Mouse (Mus musculus): Measurements from ENCODE around the gene Sufu. TPM values are rescaled to one million over a fixed set of nuclear protein-coding genes. Genes with fewer than 3 reads are reported as not detected.
A peak's percentile ranks its signal among the peaks of the same experiment; 100 is the strongest.

Sufu gene
- total and polyA plus RNA-seq, 2 experiments from 2014 or later, result 17.2 to 21.4 TPM

GRCm38 (mm10) chr19:46530449-46530990 lies 133.8 kb downstream of the Sufu start:
- ATAC-seq, result no peak
- Histone ChIP-seq H3K9me3 (ENCODE audit: low read length) (no peaks in the 10 kb centered on the region), H3K27ac (peak overlapping the region; percentile 84), H3K4me2 (ENCODE audit: low read depth, low read length) (peak overlapping the region; percentile 10; the same call in 1 of the 2 replicates), H3K4me3 (ENCODE audit: low read length) (no peak overlapping the region), H3K9ac (replicated peaks; ENCODE audit: low read length) (peak overlapping the region; percentile 10; the same call in 1 of the 2 replicates), H3K4me1 (ENCODE audit: insufficient read depth, low read length) (peaks cover 47% of the 10 kb centered on the region), H3K27me3 (ENCODE audit: insufficient read depth, low read length) (no peaks in the 10 kb centered on the region), H3K36me3 (ENCODE audit: insufficient read depth, low read length) (no peaks in the 10 kb centered on the region)
- WGBS, result 17% methylated on average over 8 of the region's 8 CpGs
- DNase-seq (ENCODE audit: low spot score), result no peak
- no peak for TF ChIP-seq CTCF (IDR thresholded peaks at IDR 0.05; ENCODE audit: low read depth)

GRCm38 (mm10) chr19:46531071-46532030 lies 134.7 kb downstream of the Sufu start:
- DNase-seq (ENCODE audit: low spot score) (peak; percentile 61), ATAC-seq (no peak)
- TF ChIP-seq CTCF (IDR thresholded peaks at IDR 0.05; ENCODE audit: low read depth), result peak; percentile 37
- H3K4me2 ChIP-seq (ENCODE audit: low read depth, low read length), result peak overlapping the region; percentile 28; the same call in 1 of the 2 replicates
- H3K4me3 ChIP-seq (ENCODE audit: low read length), result no peak overlapping the region
- no peaks in the 10 kb centered on the region for H3K27me3 ChIP-seq (ENCODE audit: insufficient read depth, low read length)
- H3K27ac ChIP-seq, result peak overlapping the region; percentile 84; the same call in 1 of the 2 replicates
- peaks cover 47% of the 10 kb centered on the region for H3K4me1 ChIP-seq (ENCODE audit: insufficient read depth, low read length)
- H3K36me3 ChIP-seq (ENCODE audit: insufficient read depth, low read length), result no peaks in the 10 kb centered on the region
- H3K9ac ChIP-seq (replicated peaks; ENCODE audit: low read length), result no peak overlapping the region; the same call in 1 of the 2 replicates
- no peaks in the 10 kb centered on the region for H3K9me3 ChIP-seq (ENCODE audit: low read length)
- 9% methylated on average over 16 of the region's 16 CpGs for WGBS

GRCm38 (mm10) chr19:46532031-46532688 lies 135.5 kb downstream of the Sufu start:
- H3K4me2 ChIP-seq (ENCODE audit: low read depth, low read length), result 0 out of 2 replicates have a peak overlapping the region, but pooled peaks have one; percentile 18
- no peak overlapping the region for H3K9ac ChIP-seq (replicated peaks; ENCODE audit: low read length)

GRCm38 (mm10) chr19:46533066-46533465 lies 136.4 kb downstream of the Sufu start:
- no peak overlapping the region for H3K4me2 ChIP-seq (ENCODE audit: low read depth, low read length)
- no peaks in the 10 kb centered on the region for H3K36me3 ChIP-seq (ENCODE audit: insufficient read depth, low read length)
- no peak overlapping the region for H3K4me3 ChIP-seq (ENCODE audit: low read length)
- no peak for ATAC-seq
- no peak for TF ChIP-seq CTCF (IDR thresholded peaks at IDR 0.05; ENCODE audit: low read depth)
- no peaks in the 10 kb centered on the region for H3K9me3 ChIP-seq (ENCODE audit: low read length)
- no peaks in the 10 kb centered on the region for H3K27me3 ChIP-seq (ENCODE audit: insufficient read depth, low read length)
- peaks cover 47% of the 10 kb centered on the region for H3K4me1 ChIP-seq (ENCODE audit: insufficient read depth, low read length)
- DNase-seq (ENCODE audit: low spot score), result no peak
- 0 out of 2 replicates have a peak overlapping the region, but pooled peaks have one; percentile 17 for H3K9ac ChIP-seq (replicated peaks; ENCODE audit: low read length)
- WGBS, result 67% methylated on average over 4 of the region's 4 CpGs
- H3K27ac ChIP-seq, result peak overlapping the region; percentile 84; the same call in 1 of the 2 replicates

More at GRCm38 (mm10) chr19:46532031-46532688, 135.5 kb downstream of the Sufu start:
- TF ChIP-seq CTCF (IDR thresholded peaks at IDR 0.05; ENCODE audit: low read depth), result no peak; the same call in 1 of the 2 replicates
- Histone ChIP-seq H3K4me1 (ENCODE audit: insufficient read depth, low read length) (peaks cover 47% of the 10 kb centered on the region), H3K36me3 (ENCODE audit: insufficient read depth, low read length) (no peaks in the 10 kb centered on the region), H3K27ac (peak overlapping the region; percentile 84), H3K9me3 (ENCODE audit: low read length) (no peaks in the 10 kb centered on the region), H3K27me3 (ENCODE audit: insufficient read depth, low read length) (no peaks in the 10 kb centered on the region), H3K4me3 (ENCODE audit: low read length) (no peak overlapping the region)
- no peak for ATAC-seq
- WGBS, result 13% methylated on average over 10 of the region's 10 CpGs
- no peak for DNase-seq (ENCODE audit: low spot score)

- H3K4me2 ChIP-seq (ENCODE audit: low read depth, low read length), result no peak overlapping the region
- DNase-seq (ENCODE audit: low spot score) (no peak), ATAC-seq (no peak)
- no peaks in the 10 kb centered on the region for H3K27me3 ChIP-seq (ENCODE audit: insufficient read depth, low read length)
- no peak overlapping the region for H3K4me3 ChIP-seq (ENCODE audit: low read length)
- no peaks in the 10 kb centered on the region for H3K9me3 ChIP-seq (ENCODE audit: low read length)
- H3K27ac ChIP-seq, result peak overlapping the region; percentile 45; the same call in 1 of the 2 replicates
- no peak for TF ChIP-seq CTCF (IDR thresholded peaks at IDR 0.05; ENCODE audit: low read depth)
- peaks cover 44% of the 10 kb centered on the region for H3K4me1 ChIP-seq (ENCODE audit: insufficient read depth, low read length)
- H3K9ac ChIP-seq (replicated peaks; ENCODE audit: low read length), result no peak overlapping the region
- no peaks in the 10 kb centered on the region for H3K36me3 ChIP-seq (ENCODE audit: insufficient read depth, low read length)
- WGBS, result 73% methylated on average over 5 of the region's 5 CpGs
Observed at GRCm38 (mm10) chr19:46533525-46533924, 136.8 kb downstream of the Sufu start.

GRCm38 (mm10) chr19:46534542-46535098 lies 137.9 kb downstream of the Sufu start:
- Histone ChIP-seq H3K4me1 (ENCODE audit: insufficient read depth, low read length) (peaks cover 33% of the 10 kb centered on the region), H3K4me2 (ENCODE audit: low read depth, low read length) (no peak overlapping the region), H3K4me3 (ENCODE audit: low read length) (no peak overlapping the region), H3K27ac (no peak overlapping the region), H3K27me3 (ENCODE audit: insufficient read depth, low read length) (no peaks in the 10 kb centered on the region), H3K36me3 (ENCODE audit: insufficient read depth, low read length) (no peaks in the 10 kb centered on the region), H3K9me3 (ENCODE audit: low read length) (no peaks in the 10 kb centered on the region), H3K9ac (replicated peaks; ENCODE audit: low read length) (no peak overlapping the region)
- no peak for TF ChIP-seq CTCF (IDR thresholded peaks at IDR 0.05; ENCODE audit: low read depth)
- WGBS, result 37% methylated on average over 6 of the region's 6 CpGs
- DNase-seq (ENCODE audit: low spot score) (no peak), ATAC-seq (no peak)
